Mouse (Mus musculus) MEL (cell line): ENCODE measurements around the gene Gabarapl2. TPM values are rescaled to one million over a fixed set of nuclear protein-coding genes. Genes with fewer than 3 reads are reported as not detected.

Experiments
- DNase-seq: peaks from one replicate; pipeline ENCODE4 v3.0.0; 2011; ENCODE audit warnings: low read depth, low spot score
- H3K27ac ChIP-seq: 2 replicates; pipeline ENCODE4 v1.5.1; 2012; ENCODE audit warnings: low read depth, mild to moderate bottlenecking, control low read depth, low read length, moderate library complexity; ENCODE audit not compliant: control insufficient read depth
- H3K27me3 ChIP-seq, 2 experiments: fragments of 150-350 bp in 1 of 2; sonication (generic) in 1 of 2; 2 replicates each; pipeline ENCODE4 v1.6.1; 2012; ENCODE audit warnings: low read length in 2 of 2, mild to moderate bottlenecking in 2 of 2, improper control_type of control experiment in 1 of 2, moderate library complexity in 1 of 2; ENCODE audit not compliant: insufficient read depth in 2 of 2, control insufficient read depth in 1 of 2
- H3K36me3 ChIP-seq, 2 experiments: 2 replicates each; pipeline ENCODE4 v1.6.1; 2012 to 2014; ENCODE audit warnings: low read length in 2 of 2, improper control_type of control experiment in 1 of 2, inconsistent platforms in 1 of 2, mild to moderate bottlenecking in 1 of 2; ENCODE audit not compliant: insufficient read depth in 2 of 2, control insufficient read depth in 1 of 2
- H3K4me1 ChIP-seq, 2 experiments: fragments of 150-350 bp in 1 of 2; sonication (generic) in 1 of 2; 2 replicates each; pipeline ENCODE4 v1.6.1; 2012; ENCODE audit warnings: low read length in 2 of 2, improper control_type of control experiment in 1 of 2, mild to moderate bottlenecking in 1 of 2; ENCODE audit not compliant: insufficient read depth in 2 of 2, control insufficient read depth in 1 of 2
- H3K4me3 ChIP-seq, 2 experiments: fragments of 150-350 bp in 1 of 2; sonication (generic) in 1 of 2; 2 replicates each; pipeline ENCODE4 v1.5.1; 2012; ENCODE audit warnings: low read depth in 2 of 2, low read length in 2 of 2, mild to moderate bottlenecking in 2 of 2, moderate library complexity in 2 of 2, control low read depth in 1 of 2, improper control_type of control experiment in 1 of 2; ENCODE audit not compliant: control insufficient read depth in 1 of 2, insufficient read depth in 1 of 2
- H3K79me2 ChIP-seq: 2 replicates; pipeline ENCODE4 v1.6.1; 2012; ENCODE audit warnings: mild to moderate bottlenecking, low read length, moderate library complexity; ENCODE audit not compliant: control insufficient read depth, poor library complexity, insufficient read depth
- H3K9ac ChIP-seq: 2 replicates; pipeline ENCODE4 v1.6.1; 2012; ENCODE audit warnings: low read depth, mild to moderate bottlenecking, control low read depth, low read length, moderate library complexity; ENCODE audit not compliant: control insufficient read depth, poor library complexity, severe bottlenecking
- H3K9me3 ChIP-seq: fragments of 150-350 bp; sonication (generic); replicated peaks from 2 replicates; pipeline ENCODE4 v1.6.1; 2012; ENCODE audit warnings: mild to moderate bottlenecking, low read length, improper control_type of control experiment, moderate library complexity; ENCODE audit not compliant: insufficient read depth
- BHLHE40 ChIP-seq: IDR thresholded peaks from 2 replicates; pipeline ENCODE4 v1.6.1; 2012; ENCODE audit warnings: low read depth, mild to moderate bottlenecking, inconsistent platforms, low read length, improper control_type of control experiment, borderline replicate concordance
- CHD1 ChIP-seq: IDR thresholded peaks from 2 replicates; pipeline ENCODE4 v1.6.1; 2012; ENCODE audit warnings: low read depth, mild to moderate bottlenecking, inconsistent platforms, low read length, improper control_type of control experiment
- CHD2 ChIP-seq: IDR thresholded peaks from 2 replicates; pipeline ENCODE4 v1.6.1; 2011; ENCODE audit warnings: low read length, improper control_type of control experiment
- CTCF ChIP-seq, 3 experiments: IDR thresholded peaks in 2 of 3; conservative IDR thresholded peaks in 1 of 3; 2 replicates each; pipeline ENCODE4 v1.5.1; 2011 to 2012; ENCODE audit warnings: low read length in 3 of 3, low read depth in 2 of 3, mild to moderate bottlenecking in 2 of 3, improper control_type of control experiment in 1 of 3, inconsistent platforms in 1 of 3, mixed read lengths in 1 of 3, moderate library complexity in 1 of 3; ENCODE audit not compliant: control insufficient read depth in 1 of 3, insufficient read depth in 1 of 3, poor library complexity in 1 of 3, severe bottlenecking in 1 of 3
- E2F4 ChIP-seq: IDR thresholded peaks from 2 replicates; pipeline ENCODE4 v1.6.1; 2011; ENCODE audit warnings: low read depth, low read length, improper control_type of control experiment, borderline replicate concordance
- ELF1 ChIP-seq: IDR thresholded peaks from 2 replicates; pipeline ENCODE4 v1.6.1; 2014; ENCODE audit warnings: low read depth, mild to moderate bottlenecking, inconsistent platforms, low read length, improper control_type of control experiment, moderate library complexity
- JUND ChIP-seq: IDR thresholded peaks from 2 replicates; pipeline ENCODE4 v1.6.1; 2011; ENCODE audit warnings: low read depth, mild to moderate bottlenecking, improper control_type of control experiment, low read length
- KAT2A ChIP-seq: conservative IDR thresholded peaks from 2 replicates; pipeline ENCODE4 v1.6.1; 2012; ENCODE audit warnings: low read depth, low read length, improper control_type of control experiment, inconsistent platforms
- MAFK ChIP-seq: IDR thresholded peaks from 2 replicates; pipeline ENCODE4 v1.6.1; 2011; ENCODE audit warnings: low read depth, mild to moderate bottlenecking, low read length, improper control_type of control experiment, borderline replicate concordance
- MAZ ChIP-seq: IDR thresholded peaks from 2 replicates; pipeline ENCODE4 v1.6.1; 2012; ENCODE audit warnings: low read depth, mild to moderate bottlenecking, inconsistent platforms, low read length, improper control_type of control experiment
- MXI1 ChIP-seq: IDR thresholded peaks from 2 replicates; pipeline ENCODE4 v1.6.1; 2011; ENCODE audit warnings: mild to moderate bottlenecking, low read depth, low read length, improper control_type of control experiment
- MYB ChIP-seq: IDR thresholded peaks from 2 replicates; pipeline ENCODE4 v1.6.1; 2011; ENCODE audit warnings: mild to moderate bottlenecking, low read depth, low read length, improper control_type of control experiment
- NRF1 ChIP-seq: IDR thresholded peaks from 2 replicates; pipeline ENCODE4 v1.6.1; 2014; ENCODE audit warnings: low read depth, mild to moderate bottlenecking, inconsistent platforms, low read length, improper control_type of control experiment, moderate library complexity; ENCODE audit not compliant: poor library complexity, insufficient read depth, severe bottlenecking
- RCOR1 ChIP-seq: IDR thresholded peaks from 2 replicates; pipeline ENCODE4 v1.6.1; 2012; ENCODE audit warnings: low read depth, mild to moderate bottlenecking, inconsistent platforms, low read length, improper control_type of control experiment
- SMC3 ChIP-seq: IDR thresholded peaks from 2 replicates; pipeline ENCODE4 v1.6.1; 2011; ENCODE audit warnings: low read depth, low read length, improper control_type of control experiment
- TCF12 ChIP-seq: IDR thresholded peaks from 2 replicates; pipeline ENCODE4 v1.6.1; 2014; ENCODE audit warnings: low read depth, mild to moderate bottlenecking, inconsistent platforms, low read length, improper control_type of control experiment, moderate library complexity
- USF2 ChIP-seq, 2 experiments: IDR thresholded peaks; 2 replicates each; pipeline ENCODE4 v1.6.1; 2011 to 2012; ENCODE audit warnings: improper control_type of control experiment in 2 of 2, low read length in 2 of 2, borderline replicate concordance in 1 of 2, inconsistent platforms in 1 of 2, low read depth in 1 of 2, mild to moderate bottlenecking in 1 of 2; ENCODE audit not compliant: insufficient read depth in 1 of 2
- polyA plus RNA-seq, 2 experiments: library from polyadenylated mRNA; stranded (reverse) in 1 of 2; unstranded in 1 of 2; fragments of >175 nt in 1 of 2; fragments of >200 nt in 1 of 2; gene quantifications; 2 replicates each; pipeline versions ENCODE4 v1.2.1 to v1.2.4; 2012; ENCODE audit warnings: low replicate concordance in 2 of 2, low read depth in 1 of 2; ENCODE audit not compliant: insufficient read length in 2 of 2, insufficient read depth in 1 of 2, missing spikeins in 1 of 2
- total RNA-seq: library from RNA; depleted of rRNA; stranded (reverse); fragments of 300-350 nt; gene quantifications from 2 replicates; pipeline ENCODE4 v1.2.3, GENCODE M21; 2012

The Gabarapl2 gene
- total and polyA plus RNA-seq, 3 experiments: 18.4 to 22.5 TPM; not detected in 1

DNA sequence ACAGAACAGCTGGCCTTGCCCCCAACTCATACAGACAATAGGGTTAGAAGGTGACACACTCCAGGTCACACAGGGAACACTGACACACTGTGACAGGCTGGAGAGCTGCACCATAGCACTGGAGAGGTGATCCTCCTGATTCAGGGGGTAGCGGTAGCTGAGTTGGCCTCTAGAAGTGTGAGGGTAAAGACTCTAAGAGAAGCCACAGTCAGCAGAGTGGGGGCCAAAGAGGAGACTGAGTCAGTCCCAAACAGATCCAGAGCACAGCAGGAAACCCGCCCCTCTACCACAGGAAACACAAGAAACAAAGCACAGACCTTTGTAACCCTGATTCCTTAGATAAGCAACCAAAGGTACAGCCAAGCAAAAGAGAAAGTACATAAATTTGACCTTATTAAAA lies 35.8 kb downstream of the Gabarapl2 start:
- Histone ChIP-seq H3K9me3 (no peaks in the 10 kb centered on the region), H3K36me3 (peaks cover 0 to 9% of the 10 kb centered on the region in 2 experiments; a peak in 2 of 4 replicates), H3K9ac (no peak overlapping the region), H3K27ac (no peak overlapping the region), H3K27me3 (no peaks in the 10 kb centered on the region), H3K4me1 (no peaks in the 10 kb centered on the region; a peak in 1 of 4 replicates), H3K79me2 (no peaks in the 10 kb centered on the region), H3K4me3 (no peak overlapping the region)
- DNase-seq: no peak
- no peak for TF ChIP-seq NRF1
- TF ChIP-seq KAT2A: no peak
- no peak for TF ChIP-seq TCF12

DNA sequence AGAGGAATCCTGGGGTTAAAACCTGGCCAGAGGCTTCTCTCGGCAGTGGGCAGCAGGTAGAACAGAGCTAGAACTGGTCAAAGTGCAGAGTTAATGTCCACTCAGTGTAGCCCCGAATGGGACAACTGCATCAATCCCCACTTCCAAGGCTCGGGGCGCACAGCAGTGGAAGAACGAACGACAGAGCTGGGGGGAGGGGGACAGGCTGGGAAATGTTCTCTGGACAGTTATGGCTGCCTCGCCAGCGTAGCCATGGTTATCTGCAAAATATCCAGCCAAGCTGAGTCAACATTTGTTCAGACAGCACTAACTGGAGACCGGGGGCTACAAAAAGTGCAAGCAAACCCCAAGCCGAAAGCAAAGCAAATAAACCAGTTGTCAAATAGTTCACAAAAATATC lies 37.6 kb downstream of the Gabarapl2 start:
- Histone ChIP-seq H3K27me3 (no peaks in the 10 kb centered on the region), H3K79me2 (no peaks in the 10 kb centered on the region), H3K9ac (no peak overlapping the region), H3K4me1 (no peaks in the 10 kb centered on the region; a peak in 1 of 4 replicates), H3K36me3 (peaks cover 0 to 9% of the 10 kb centered on the region in 2 experiments; a peak in 2 of 4 replicates), H3K27ac (no peak overlapping the region), H3K4me3 (no peak overlapping the region), H3K9me3 (no peaks in the 10 kb centered on the region)
- TF ChIP-seq MYB: no peak
- TF ChIP-seq ELF1: no peak
- TF ChIP-seq MXI1: no peak
- no peak for TF ChIP-seq CHD1
- no peak for TF ChIP-seq USF2 (IDR thresholded peaks at IDR 0.05; ENCODE audit: borderline replicate concordance in 1 of 2, insufficient read depth in 1 of 2, low read depth in 1 of 2, low read length in 2 of 2)
- no peak for TF ChIP-seq BHLHE40
- TF ChIP-seq MAFK: no peak
- TF ChIP-seq MAZ: no peak
- TF ChIP-seq CHD2: no peak
- no peak for TF ChIP-seq JUND
- no peak for TF ChIP-seq NRF1
- TF ChIP-seq RCOR1: no peak
- no peak for DNase-seq

DNA sequence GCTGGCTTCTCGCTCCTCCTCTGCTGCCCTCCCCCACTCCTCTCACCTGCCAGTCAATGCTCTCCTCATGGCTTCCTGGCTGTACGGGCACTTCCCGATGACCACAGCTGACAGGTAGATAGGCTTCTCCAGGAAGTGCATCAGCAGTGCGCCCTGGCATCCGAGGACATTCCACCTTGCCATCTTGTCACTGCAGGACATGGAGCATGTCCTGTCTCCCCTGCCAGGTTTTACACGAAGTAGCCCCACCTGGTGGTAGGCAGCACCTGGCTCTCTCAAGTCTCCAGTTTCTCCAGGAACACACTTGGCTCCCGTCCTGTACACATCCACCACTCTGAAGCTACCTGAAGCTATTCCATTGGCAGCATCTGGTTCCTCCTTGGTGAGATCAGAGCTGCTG lies 41.6 kb downstream of the Gabarapl2 start:
- Histone ChIP-seq H3K79me2 (no peaks in the 10 kb centered on the region), H3K9ac (no peak overlapping the region), H3K27me3 (no peaks in the 10 kb centered on the region), H3K36me3 (peaks cover 0 to 5% of the 10 kb centered on the region in 2 experiments; a peak in 2 of 4 replicates), H3K27ac (no peak overlapping the region), H3K4me3 (no peak overlapping the region), H3K9me3 (no peaks in the 10 kb centered on the region), H3K4me1 (no peaks in the 10 kb centered on the region)
- DNase-seq: no peak
- TF ChIP-seq CTCF (IDR thresholded peaks at IDR 0.05 in 2 of 3, conservative IDR thresholded peaks at IDR 0.05 in 1 of 3; ENCODE audit: control insufficient read depth in 1 of 3, insufficient read depth in 1 of 3, low read depth in 2 of 3, low read length in 3 of 3, poor library complexity in 1 of 3, severe bottlenecking in 1 of 3) (peak; percentile 7 to 48 (median 37); a peak in 4 of 6 replicates), SMC3 (peak; percentile 33), E2F4 (no peak)
